16 mouse cellular contexts compared by ENCODE assay signal in the genomic region with DNA sequence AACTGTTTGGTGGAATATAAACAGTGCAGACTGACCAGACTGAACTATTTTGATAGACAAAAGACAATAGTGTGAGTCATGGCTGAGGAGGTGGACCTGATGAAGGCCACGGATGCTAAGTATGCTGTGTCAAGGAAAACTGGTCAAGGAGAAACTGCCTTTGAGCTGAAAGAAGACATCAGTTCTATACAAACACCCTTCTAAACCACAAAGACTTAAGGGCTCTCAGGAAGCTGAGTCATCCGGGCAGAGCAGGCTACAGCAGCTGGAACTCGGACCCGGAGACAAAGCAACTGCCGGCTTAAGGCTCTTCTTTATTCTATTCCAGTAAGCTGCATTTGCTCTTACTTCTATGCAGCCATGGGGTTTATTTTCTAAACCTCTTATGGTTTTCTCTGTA.
DNase-seq lines count a peak whose midpoint lies in the region; ATAC-seq and TF ChIP-seq lines count a peak whose summit lies in the region.
"Had no signal": no experiment of that assay in that cellular context is flagged by ENCODE, and none has a peak within 500 bp of the region (broad histone marks: within the 10 kb centered on the region; RNA-seq: fewer than 3 reads in every experiment).

No protein-coding gene starts in this region.

- TF ChIP-seq POLR2A in lung, adult 2 months (IDR thresholded peaks at IDR 0.05; ENCODE audit: borderline replicate concordance, extremely low read depth, low read depth, low read length), result no peak
- no peak for TF ChIP-seq POLR2A in thymus, adult 2 months (IDR thresholded peaks at IDR 0.05; ENCODE audit: control insufficient read depth, extremely low read depth, insufficient read depth, low read length, poor library complexity)

- TF ChIP-seq CTCF in lung, embryonic 14.5 days (IDR thresholded peaks at IDR 0.05; ENCODE audit: low read depth), result no peak
- no peak for TF ChIP-seq CTCF in lung, adult 2 months (IDR thresholded peaks at IDR 0.05; ENCODE audit: insufficient read depth, low read length)
- TF ChIP-seq CTCF in thymus, adult 2 months (IDR thresholded peaks at IDR 0.05; ENCODE audit: borderline replicate concordance, control insufficient read depth, extremely low read depth, insufficient read depth, low read length, poor library complexity), result no peak

- H3K36me3 ChIP-seq in lung, embryonic 14.5 days (ENCODE audit: insufficient read depth), result no peaks in the 10 kb centered on the region
- no peaks in the 10 kb centered on the region for H3K36me3 ChIP-seq in thymus, adult 2 months (ENCODE audit: control insufficient read depth, insufficient read depth, low read length)
- H3K36me3 ChIP-seq: embryonic facial prominence, embryonic 13.5 days; forebrain, embryonic 12.5 days; liver, embryonic 12.5 days had no signal

- peak; percentile 86 for ATAC-seq in lung, embryonic 14.5 days (ENCODE audit: insufficient read depth)
- ATAC-seq: activated CD4-positive, CD25-positive, alpha-beta regulatory T cell, adult 4 months; liver, embryonic 12.5 days had no signal

- H3K9ac ChIP-seq in lung, embryonic 14.5 days, result no peak overlapping the region
- H3K9ac ChIP-seq: embryonic facial prominence, embryonic 13.5 days; forebrain, embryonic 12.5 days; heart, embryonic 12.5 days; liver, embryonic 12.5 days had no signal

- H3K4me2 ChIP-seq in lung, embryonic 14.5 days, result no peak overlapping the region
- H3K4me2 ChIP-seq: embryonic facial prominence, embryonic 13.5 days; forebrain, embryonic 12.5 days; heart, embryonic 12.5 days; liver, embryonic 12.5 days had no signal

- no peaks in the 10 kb centered on the region for H3K27me3 ChIP-seq in lung, embryonic 14.5 days (ENCODE audit: insufficient read depth, low read length)
- H3K27me3 ChIP-seq in thymus, adult 2 months (ENCODE audit: control insufficient read depth, insufficient read depth, low read length), result no peaks in the 10 kb centered on the region
- H3K27me3 ChIP-seq: embryonic facial prominence, embryonic 13.5 days; forebrain, embryonic 12.5 days; heart, embryonic 12.5 days; liver, embryonic 12.5 days had no signal

- WGBS in lung, embryonic 14.5 days, result 45% methylated on average over 5 of the region's 5 CpGs
- 29% methylated on average over 5 of the region's 5 CpGs for WGBS in lung, adult 2 months
- 34% methylated on average over 5 of the region's 5 CpGs for WGBS in thymus, adult 2 months

- DNase-seq in lung, embryonic 14.5 days, result peak; percentile 57
- DNase-seq in lung, adult 2 months, result no peak
- DNase-seq in 416B (ENCODE audit: low read depth) (peak; percentile 92), R1 (ENCODE audit: low read depth, low spot score) (peak; percentile 11)
- DNase-seq in lung, postnatal 25 days (ENCODE audit: low spot score), result peak; percentile 10
- no peak for DNase-seq in thymus, adult 2 months
- no peak for DNase-seq in cerebellum, adult 11-12 months
- DNase-seq: cerebellum, adult 2 months; kidney, adult 18-20 months; kidney, postnatal 14 days; right cerebral cortex, postnatal 25 days had no signal

- no peaks in the 10 kb centered on the region for H3K4me1 ChIP-seq in lung, embryonic 14.5 days (ENCODE audit: insufficient read depth)
- no peaks in the 10 kb centered on the region for H3K4me1 ChIP-seq in lung, adult 2 months (ENCODE audit: control insufficient read depth, insufficient read depth, low read length)
- no peaks in the 10 kb centered on the region for H3K4me1 ChIP-seq in thymus, adult 2 months (replicated peaks; ENCODE audit: control insufficient read depth, insufficient read depth, low read length)
- H3K4me1 ChIP-seq: embryonic facial prominence, embryonic 13.5 days; forebrain, embryonic 12.5 days; heart, embryonic 12.5 days; liver, embryonic 12.5 days had no signal

- H3K9me3 ChIP-seq in lung, embryonic 14.5 days (ENCODE audit: low read depth, low read length), result no peaks in the 10 kb centered on the region
- H3K9me3 ChIP-seq: embryonic facial prominence, embryonic 13.5 days; forebrain, embryonic 12.5 days; heart, embryonic 12.5 days; liver, embryonic 12.5 days had no signal

- H3K27ac ChIP-seq in lung, embryonic 14.5 days (ENCODE audit: low read depth), result peak overlapping the region; percentile 34; the same call in 1 of the 2 replicates
- H3K27ac ChIP-seq in thymus, adult 2 months (ENCODE audit: control insufficient read depth, insufficient read depth, low read length), result no peak overlapping the region
- H3K27ac ChIP-seq: embryonic facial prominence, embryonic 13.5 days; forebrain, embryonic 12.5 days; liver, embryonic 12.5 days had no signal

- no peak overlapping the region for H3K4me3 ChIP-seq in lung, embryonic 14.5 days (ENCODE audit: low read depth, low read length)
- no peak overlapping the region for H3K4me3 ChIP-seq in lung, adult 2 months (replicated peaks; ENCODE audit: extremely low read depth, low read depth, low read length)
- no peak overlapping the region for H3K4me3 ChIP-seq in thymus, adult 2 months (ENCODE audit: control insufficient read depth, insufficient read depth, low read length)
- H3K4me3 ChIP-seq: embryonic facial prominence, embryonic 13.5 days; forebrain, embryonic 12.5 days; heart, embryonic 12.5 days; liver, embryonic 12.5 days had no signal

Comparison
In these comparisons a context has a peak if more than half of its experiments do, and no peak if none do; other contexts are left out.
1. DNase-seq: peak in lung, embryonic 14.5 days (single experiment), 416B (single experiment), R1 (single experiment) and lung, postnatal 25 days (single experiment); none in lung, adult 2 months (single experiment), thymus, adult 2 months (single experiment) and cerebellum, adult 11-12 months (single experiment).